Mouse (Mus musculus): ENCODE results near the gene Rbm47.
"Not testable (repeated sequence)": the region's sequence is repeated elsewhere in the genome, so short reads cannot be mapped to it uniquely, and the experiment has no call there.

Rbm47 gene

DNA sequence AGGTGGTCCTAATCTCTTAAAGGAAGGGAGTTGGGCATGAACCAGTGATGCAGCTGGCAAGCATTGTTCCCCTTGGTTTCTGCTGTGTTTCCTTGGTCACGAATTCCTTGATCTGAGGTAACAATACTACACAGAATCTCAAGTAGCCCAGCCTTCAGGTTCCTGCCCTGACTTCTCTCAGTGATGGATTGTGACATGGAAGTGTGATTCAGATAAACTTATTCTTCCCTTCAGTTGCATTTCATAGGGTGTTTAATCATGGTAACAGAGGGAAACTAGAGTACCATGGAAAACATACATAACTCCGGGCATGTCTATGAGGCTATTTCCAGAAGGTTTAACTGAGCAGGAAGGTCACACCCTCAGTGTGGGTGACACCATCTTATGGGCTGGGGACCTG, at the start of gene Rbm47:
Gene Rbm47 (minus strand): TSS at position 101 of the 400 bp plus-strand sequence.
- no peak for DNase-seq (ENCODE audit: low read depth, low spot score)

DNA sequence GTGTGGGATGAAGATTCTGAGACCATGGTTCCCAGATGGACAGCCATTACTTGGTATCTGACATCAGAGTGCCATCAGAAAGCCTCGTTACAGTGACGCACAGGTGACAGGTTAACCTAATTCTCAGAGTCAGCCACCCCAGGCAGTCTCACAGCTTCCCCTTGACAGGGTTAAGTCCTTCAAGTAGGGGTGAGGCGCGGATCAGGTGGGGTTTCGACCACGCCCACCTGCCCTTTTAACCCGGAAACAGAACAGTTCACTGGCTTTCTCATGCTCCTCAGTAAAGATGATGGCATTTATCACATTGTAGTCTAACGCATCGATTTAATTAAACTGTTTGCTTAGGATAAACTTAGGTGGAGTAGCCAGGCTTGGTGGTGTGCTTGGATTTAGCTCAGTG, 47.7 kb upstream of the Rbm47 start:
- no peak for DNase-seq (ENCODE audit: low read depth, low spot score)

DNA sequence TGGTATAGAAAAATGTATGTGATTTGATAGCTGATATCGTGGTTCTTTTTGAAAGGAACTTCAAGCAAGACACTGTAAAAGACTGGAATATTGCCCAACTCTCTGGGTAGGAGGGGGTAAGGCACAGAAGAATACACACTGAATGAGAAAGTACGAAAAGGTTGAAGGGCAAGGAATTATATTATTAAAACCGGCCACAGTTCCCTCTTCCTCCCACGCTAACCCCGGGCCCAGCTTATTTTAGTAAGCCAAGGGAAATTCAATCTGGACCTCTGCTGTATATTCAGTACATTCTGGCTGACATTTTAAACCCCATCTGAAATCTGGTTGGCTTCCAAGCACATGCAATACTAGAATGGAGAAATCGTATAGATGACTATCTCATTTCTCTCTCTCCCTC, 46.8 kb upstream of the Rbm47 start:
- no peak for DNase-seq (ENCODE audit: low read depth, low spot score)

DNA sequence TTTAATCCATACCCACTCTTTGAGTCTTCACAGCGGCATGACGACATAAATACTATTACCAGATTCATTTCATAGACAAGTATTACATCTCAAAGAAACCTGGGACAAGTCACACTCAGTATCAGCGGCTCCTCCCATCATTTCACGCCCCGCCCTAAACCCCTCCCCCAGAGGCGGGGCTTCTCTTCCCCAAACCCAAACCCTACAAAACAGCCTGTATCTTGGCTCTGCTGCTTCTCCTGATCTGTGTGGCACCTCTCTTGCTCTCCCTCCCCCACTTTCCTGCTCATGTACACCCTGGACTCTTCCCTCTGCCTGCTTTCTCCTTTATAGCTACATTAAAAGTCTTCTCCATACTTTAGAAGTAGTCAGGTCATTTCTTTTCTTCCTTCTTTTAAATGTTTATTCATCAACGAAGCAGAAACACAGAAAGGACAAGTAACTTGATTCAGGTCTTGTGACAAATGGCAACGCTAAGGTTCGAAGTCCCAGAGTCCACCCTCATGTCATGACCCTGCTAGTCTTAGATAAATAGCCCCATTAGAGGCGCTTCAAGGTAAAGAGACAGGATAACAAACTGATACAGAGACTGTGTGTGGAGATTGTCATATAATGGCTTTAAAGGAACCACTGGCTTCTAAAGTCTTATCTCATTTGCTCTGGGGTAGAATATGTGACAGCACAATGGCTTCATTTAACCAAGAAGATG, 42.8 kb upstream of the Rbm47 start:
- DNase-seq (ENCODE audit: low read depth, low spot score), result no peak

DNA sequence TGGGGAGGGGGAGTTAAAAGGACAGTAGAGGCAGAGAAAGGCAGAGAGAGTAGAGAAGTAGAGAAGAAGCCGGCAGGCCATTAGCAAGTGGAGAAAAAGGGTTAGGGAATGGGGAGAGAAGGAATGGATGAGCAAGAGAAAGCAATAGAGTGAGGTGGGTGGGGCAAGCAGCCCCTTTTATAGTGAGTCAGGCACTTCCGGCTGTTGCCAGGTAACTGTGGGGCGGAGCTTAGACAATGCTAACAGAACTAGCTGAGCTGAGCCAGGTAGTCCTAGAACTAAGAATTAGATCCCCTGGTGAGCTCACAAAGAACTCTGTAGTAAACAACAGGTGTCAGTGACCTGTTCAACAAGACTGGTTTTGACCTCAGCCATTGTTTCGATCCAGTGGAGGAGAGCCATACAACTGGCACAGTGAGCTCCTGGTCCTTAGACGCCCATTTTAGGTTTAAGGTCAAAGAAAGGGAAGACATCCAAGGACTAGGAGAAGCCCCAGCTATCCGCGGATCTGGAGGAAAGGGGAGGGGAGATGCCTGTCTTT, 41.5 kb upstream of the Rbm47 start:
- no peak for DNase-seq (ENCODE audit: low read depth, low spot score)

DNA sequence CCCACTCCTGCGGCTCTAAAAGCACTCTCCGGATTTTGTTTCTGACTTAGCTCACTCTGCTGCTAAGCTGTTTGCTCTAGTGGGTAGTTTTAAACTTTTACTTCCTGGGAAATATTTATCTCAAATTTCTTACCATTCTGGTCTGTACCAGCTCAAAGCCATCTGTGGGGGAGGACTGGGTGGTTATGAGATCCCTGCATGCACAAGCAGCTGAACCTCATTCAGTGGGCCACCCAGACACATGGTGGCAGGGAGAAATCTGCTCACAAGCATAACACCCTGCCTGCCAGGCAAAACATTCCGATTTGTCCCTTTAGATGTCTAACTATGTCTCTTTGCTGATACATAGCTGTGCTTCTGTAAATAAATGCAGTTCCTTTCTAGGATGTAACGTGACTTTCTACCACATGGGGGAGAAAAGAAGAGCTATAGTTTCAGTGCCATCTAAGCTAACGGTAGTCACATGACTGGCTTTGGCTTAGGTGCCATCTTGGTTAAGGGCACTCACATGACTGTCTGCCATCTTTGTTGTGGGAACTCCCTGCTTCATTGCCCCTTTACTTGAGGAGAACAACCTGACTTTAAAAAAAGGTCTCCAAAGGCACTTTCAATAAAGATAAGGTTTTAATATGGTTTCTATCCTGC, 36.7 kb upstream of the Rbm47 start:
- peak; percentile 6 for DNase-seq (ENCODE audit: low read depth, low spot score)

DNA sequence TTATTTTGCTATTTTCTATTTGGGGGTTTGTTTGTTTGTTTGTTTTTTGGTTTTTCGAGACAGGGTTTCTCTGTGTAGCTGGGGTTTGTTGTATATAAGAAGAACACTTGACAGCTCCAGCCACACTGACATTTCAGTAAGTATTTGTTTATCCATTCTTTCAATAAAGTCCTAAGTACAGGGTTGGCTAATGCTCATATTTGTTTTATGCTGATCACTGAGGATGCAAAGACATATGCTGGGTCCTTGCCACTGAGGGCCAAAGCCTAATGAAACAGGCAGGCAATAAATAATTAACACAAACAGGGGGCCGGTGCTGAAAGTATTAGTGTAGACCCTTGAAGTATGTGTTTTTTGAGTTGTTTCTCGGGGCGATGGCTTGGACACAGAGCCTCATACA, 32.0 kb upstream of the Rbm47 start:
- DNase-seq (ENCODE audit: low read depth, low spot score), result no peak

DNA sequence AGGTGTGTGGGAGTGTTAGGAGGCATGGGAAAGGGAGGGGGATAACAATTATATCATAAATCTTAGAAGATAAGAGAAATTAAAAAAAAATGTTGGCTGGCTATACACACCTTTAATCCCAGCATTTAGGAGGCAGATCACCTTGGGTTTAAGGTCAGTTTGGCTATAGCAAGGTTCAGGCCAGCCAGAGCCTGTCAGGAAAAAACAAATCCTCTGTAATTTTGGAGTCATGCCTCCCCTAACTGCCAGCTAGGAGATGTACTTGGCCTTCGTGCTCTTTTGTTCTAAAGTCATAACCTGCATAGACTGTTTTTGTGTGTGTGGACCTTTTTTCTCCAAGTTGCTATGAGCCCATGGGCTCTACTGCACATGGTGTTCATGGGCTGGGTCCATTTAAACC, 30.5 kb upstream of the Rbm47 start:
- no peak for DNase-seq (ENCODE audit: low read depth, low spot score)

DNA sequence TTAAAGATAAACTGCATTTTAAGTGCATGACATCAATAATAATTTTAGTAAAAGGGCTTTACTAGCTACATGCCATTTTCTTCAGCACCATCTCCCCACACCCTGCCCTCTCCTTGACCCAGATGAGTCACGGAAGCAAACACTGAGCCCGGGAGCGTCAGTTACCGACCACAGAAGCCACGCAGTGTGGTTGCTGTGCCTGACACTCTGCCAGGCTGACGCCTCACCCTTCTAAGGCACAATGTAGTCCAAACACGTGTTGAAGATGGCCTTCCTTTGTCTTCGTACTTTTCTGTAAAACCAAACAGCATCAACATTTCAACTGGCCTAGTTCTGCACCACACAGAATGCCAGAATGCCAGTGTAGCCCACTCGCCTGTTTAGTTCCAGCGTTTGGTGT, 27.1 kb upstream of the Rbm47 start:
- DNase-seq (ENCODE audit: low read depth, low spot score), result no peak

DNA sequence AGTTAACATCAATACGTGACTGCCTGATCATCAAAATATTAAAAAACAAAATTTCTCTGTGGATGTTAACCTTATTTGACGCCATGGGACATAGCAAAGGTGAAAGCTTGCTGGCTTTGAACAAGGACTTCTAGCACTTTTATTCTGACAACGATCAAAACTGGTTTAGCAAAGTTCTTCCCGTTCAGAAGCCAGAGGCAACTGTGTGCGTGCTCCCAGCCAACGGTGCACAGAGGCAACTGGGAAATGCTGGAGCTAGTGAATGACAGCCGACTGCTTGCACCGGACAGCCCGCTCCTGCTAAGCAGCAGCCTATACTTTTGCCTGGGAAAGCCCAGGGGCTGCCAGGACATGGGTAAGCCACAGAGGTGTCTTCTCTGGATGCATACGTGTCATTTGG, 22.4 kb upstream of the Rbm47 start:
- DNase-seq (ENCODE audit: low read depth, low spot score), result no peak

DNA sequence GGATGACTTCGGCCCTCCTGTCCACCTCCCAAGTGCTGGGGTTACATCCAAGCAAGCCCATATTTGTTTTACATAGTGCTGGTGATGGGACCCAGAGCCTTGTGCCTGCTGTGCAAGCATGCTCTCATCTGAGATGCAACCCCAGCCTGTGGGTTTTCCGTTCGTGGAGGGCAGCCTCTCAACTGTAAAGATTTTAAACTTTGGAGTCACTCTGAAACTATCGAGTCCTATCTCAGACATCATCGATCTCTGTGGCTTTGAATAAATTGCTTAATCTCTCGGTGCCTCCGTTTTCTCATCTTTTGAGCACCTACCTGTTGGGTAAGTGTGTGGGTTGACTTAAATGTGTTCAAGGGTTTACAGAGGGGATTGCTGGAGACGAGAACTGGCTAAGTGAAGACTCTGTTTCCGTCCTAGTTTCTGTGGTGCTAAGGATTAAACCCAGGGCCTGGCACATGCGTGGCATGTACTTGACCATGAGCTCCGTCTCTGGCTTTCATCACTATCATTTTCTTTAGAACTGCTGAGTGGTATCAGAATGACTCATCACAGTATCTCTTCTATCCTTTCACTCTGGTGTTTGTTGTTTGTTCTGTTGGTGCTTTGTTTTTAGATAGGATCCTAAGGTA, 20.4 kb upstream of the Rbm47 start:
- no peak for DNase-seq (ENCODE audit: low read depth, low spot score)

DNA sequence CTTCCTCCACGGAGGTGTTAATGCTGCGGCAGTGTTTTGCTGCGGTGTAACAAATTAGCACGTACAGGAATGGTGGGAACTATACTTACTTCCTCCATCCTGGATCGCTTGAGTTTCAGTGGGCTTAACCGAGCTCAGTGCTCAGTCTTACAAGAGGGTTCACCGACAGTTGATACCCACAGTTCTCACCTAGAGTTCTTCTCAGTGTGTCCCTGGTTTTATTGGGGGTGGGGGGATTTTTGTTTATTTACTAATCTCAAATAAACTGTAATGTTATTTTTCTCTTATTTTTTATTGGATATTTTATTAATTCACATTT, 18.2 kb upstream of the Rbm47 start:
- DNase-seq (ENCODE audit: low read depth, low spot score), result no peak

DNA sequence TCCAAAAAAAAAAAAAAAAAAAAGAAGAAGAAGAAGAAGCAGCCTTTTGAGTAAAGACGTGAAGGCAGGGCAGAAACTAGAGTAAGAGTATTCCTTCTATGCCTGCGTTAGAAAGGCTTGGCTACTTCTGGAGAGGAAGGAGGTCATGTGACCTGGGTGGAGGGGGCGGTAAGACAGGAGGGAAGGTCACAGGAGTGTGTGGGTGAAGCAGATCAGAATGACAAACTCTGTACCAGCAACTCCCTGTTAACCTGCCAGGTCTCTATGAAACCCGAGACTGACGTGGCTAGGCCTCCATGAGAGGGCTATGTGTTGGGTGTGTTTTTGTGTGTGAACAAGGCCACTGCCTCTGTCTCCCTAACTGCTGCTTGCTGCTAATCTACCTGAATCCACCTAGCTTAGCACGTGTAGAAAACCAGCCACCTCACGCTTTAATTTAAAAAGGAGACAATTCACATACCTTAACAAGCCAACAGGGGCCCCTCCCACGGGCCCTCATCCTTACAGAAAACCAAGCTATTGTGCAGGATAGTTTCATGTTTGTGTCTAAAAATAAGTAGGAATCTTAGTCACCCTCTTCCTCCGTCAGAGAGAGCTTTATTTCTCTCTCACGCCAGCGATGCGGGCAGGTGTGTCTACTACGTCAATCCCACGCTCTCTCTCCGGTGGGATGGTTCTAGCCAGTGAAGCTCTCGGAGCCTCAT, 17.7 kb upstream of the Rbm47 start:
- no peak for DNase-seq (ENCODE audit: low read depth, low spot score)

DNA sequence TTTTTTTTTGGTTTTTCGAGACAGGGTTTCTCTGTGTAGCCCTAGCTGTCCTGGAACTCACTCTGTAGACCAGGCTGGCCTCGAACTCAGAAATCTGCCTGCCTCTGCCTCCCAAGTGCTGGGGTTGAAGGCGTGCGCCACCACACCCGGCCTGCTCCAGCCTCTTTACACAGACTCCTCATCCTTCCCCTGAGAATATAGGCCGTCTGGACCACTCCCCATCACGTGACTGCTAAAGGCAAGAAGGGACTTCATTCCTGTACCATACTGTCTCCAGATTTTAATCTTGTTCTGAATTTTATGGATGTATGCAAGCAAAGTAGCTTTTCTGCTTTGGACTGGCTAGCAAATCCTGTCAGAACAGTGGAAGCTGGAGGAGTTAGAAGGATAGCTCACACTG, 15.7 kb upstream of the Rbm47 start:
- not testable (repeated sequence) for DNase-seq (ENCODE audit: low read depth, low spot score)

DNA sequence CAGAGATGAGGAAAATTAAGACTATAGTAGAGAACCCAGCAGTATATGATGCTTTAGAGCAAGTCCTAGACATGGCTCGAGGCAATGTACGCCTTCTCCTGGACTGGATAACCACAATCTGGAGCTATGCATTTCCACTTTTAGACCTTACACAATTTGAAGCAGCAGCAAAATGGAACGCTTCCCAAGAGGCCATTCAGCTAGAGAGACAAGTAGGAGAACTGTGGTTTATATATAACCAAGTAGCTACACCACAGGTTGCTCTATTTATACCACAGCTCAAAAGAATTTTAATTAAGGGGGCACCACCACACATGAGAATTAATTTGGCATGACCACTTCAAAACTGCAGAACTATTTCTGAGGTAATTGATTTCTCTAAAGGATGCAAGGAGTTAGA, 9.2 kb upstream of the Rbm47 start:
- DNase-seq (ENCODE audit: low read depth, low spot score), result no peak

DNA sequence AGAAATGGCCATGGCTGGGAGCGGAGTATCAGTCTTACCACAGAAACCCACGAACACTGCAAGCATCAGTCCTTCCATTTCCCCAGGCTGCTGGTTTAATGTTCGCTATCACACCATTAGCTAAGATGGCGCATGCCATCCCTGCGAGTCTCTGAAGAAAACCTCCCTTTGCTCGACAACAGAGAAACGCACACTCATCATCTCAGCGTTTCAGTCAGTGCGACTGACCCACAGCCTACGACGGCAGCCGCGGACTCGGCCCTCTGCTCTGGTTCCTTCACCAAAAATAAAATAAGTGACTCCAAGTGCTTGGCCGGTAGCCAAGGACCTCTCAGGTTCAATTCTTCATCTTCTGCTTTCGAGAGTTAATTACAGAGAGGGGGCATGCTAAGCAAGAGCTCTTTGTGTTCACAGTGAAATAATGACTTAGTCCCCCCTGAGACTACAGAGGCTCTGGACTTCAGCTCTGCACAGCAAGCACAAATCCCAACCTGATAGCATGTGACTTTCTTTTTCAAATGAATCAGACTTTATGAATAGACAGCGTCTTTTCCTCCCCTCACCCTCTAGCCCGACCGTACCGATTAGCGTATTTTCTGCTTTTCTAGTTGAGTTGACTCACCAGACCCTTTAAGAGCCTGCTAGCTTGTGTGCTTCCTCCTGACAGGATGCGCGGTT, 1.4 kb upstream of the Rbm47 start:
- DNase-seq (ENCODE audit: low read depth, low spot score), result no peak

DNA sequence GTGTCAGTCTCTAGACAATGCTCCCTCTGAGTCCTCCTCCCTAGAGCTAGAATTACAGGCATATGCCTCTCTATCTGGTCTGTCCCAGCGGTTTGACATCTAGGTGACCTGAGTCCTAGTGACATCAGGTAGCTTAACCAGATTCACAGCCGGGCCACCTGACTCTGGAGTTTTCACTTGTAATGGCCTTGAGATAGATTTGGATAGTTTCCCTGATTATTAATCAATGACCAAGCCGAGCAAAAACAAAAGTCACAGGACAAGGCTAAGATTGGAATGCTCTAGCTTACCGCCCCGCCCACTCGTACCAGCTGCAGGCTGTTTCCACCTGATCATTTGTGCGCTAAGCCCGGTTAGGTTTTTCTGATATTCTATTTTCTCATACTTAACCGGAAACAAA, 2.3 kb downstream of the Rbm47 start:
- DNase-seq (ENCODE audit: low read depth, low spot score), result no peak

DNA sequence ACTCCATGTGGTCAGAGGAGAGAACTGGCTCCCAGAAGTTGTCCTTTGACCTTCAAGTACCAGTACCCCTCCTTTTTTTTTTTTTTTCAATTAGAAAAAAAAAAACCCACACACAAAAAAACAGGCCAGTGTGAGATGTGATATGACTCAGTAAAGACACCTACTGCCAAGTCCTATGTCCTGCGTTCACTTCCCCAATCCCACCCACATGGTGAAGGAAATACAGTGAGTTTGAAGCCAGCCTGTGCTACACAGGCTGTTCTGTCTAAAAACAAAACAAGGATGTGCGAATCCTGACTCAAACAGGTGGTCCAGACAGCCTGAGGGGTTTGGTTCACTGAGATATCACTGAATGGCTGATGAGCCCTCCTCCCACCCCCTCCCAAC, 3.8 kb downstream of the Rbm47 start:
- no peak for DNase-seq (ENCODE audit: low read depth, low spot score)

DNA sequence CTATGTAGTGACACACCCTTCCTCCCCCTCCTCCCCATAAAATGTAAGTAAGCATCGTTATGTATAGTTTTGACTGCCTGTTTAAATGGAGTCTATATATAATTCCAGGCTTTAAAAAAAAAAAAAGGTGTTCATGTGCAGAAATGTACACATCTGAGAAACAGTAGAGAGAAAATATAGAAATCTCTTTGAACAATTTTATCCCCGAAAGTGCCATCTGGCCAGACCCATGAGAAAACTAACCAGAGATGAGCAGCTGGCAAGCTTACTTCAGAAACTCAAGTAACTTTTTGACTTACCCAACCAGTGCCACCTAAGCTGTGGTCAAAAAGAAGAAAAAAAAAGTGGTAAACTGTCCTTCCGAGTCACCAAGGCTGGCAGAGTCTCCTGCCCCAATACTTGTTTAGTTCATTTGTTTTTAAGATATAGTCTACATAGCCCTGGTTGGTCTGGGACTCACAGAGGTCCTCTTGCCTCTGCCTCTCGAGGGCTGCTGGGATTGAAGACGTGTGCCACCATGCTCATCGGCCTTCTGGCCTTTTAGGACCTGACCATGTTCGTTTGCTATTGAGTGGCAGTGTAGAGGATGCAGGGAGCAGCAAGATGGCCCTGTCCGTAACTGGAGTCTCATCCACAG, 4.3 kb downstream of the Rbm47 start:
- no peak for DNase-seq (ENCODE audit: low read depth, low spot score)

DNA sequence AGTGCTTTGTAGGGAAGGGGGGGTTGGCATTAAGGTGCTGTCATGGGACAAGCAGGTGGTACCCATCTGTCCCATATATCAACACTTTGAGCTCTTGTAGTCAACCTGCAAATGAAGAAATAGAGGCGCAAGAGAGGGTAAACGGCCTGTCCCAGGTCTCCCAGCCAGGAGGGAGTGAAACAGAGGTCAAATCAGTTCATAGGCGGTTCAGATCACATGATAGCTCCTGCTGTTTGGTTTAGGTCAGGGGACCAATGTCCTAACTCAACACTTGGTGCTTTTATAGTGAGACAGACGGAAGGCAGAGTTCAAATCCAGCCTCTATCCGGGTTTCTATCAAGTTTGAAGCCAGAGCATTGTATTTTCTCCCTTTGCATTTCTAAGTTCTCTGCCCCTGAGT, 6.0 kb downstream of the Rbm47 start:
- no peak for DNase-seq (ENCODE audit: low read depth, low spot score)

DNA sequence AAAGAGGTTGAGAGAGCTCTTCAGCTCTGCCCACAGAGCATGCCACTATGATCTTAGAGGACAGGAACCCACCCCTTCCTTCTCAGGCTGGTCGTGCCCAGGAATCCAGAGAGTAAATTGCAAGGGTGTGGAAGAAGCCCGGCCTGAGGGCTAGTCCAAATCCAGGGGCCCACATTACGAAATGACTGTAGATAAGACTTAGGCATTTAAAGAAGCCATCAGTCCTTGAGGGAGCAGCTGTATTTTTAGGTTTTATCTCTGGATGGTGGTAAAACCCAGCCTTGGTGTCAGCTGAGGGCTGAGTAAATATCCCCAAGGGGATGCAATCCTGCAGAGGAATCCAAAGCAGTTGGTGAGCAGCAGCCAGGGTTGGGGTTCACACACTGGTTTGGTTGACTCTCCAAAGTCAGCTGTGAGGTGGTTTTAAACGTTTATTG, 6.7 kb downstream of the Rbm47 start:
- DNase-seq (ENCODE audit: low read depth, low spot score), result no peak

All from retina, postnatal 7 days (tissue).